Mouse (Mus musculus): ENCODE measurements at regions not wholly inside any gene's neighbourhood (a gene's known extent, or its start where the extent isn't known, plus 50 kb on each side); places are given as distances from the start of the nearest gene placed in this dataset.
A peak's percentile ranks its signal among the peaks of the same experiment; 100 is the strongest.
"Not testable (repeated sequence)": the region's sequence is repeated elsewhere in the genome, so short reads cannot be mapped to it uniquely, and the experiment has no call there.

- no peaks in the 10 kb centered on the region; the same call in 1 of the 2 replicates for H3K27me3 ChIP-seq (ENCODE audit: control insufficient read depth, insufficient read depth, low read length)
- H3K4me3 ChIP-seq (replicated peaks; ENCODE audit: insufficient read depth, low read depth, low read length) = no peak overlapping the region
- TF ChIP-seq CTCF (IDR thresholded peaks at IDR 0.05; ENCODE audit: borderline replicate concordance, insufficient read depth, low read depth, low read length) (no peak), POLR2A (IDR thresholded peaks at IDR 0.05; ENCODE audit: borderline replicate concordance, insufficient read depth, low read length) (no peak)
- 71% methylated on average over 6 of the region's 6 CpGs for WGBS
- peaks cover 4% of the 10 kb centered on the region for H3K4me1 ChIP-seq (ENCODE audit: control insufficient read depth, insufficient read depth, low read length)
- no peak overlapping the region for H3K27ac ChIP-seq (ENCODE audit: insufficient read depth, low read length)
- peak in 1 of 2 experiments; percentile 11 for DNase-seq
These were observed 302.1 kb upstream of the 3110018I06Rik start for GRCm38 (mm10) chr12:107186361-107186760.

- DNase-seq = no peak
- no peaks in the 10 kb centered on the region; the same call in 1 of the 2 replicates for H3K27me3 ChIP-seq (ENCODE audit: control insufficient read depth, insufficient read depth, low read length)
- TF ChIP-seq POLR2A (IDR thresholded peaks at IDR 0.05; ENCODE audit: borderline replicate concordance, insufficient read depth, low read length) = no peak
- TF ChIP-seq CTCF (IDR thresholded peaks at IDR 0.05; ENCODE audit: borderline replicate concordance, insufficient read depth, low read depth, low read length) = no peak
- H3K4me3 ChIP-seq (replicated peaks; ENCODE audit: insufficient read depth, low read depth, low read length) = no peak overlapping the region
- no peak overlapping the region for H3K27ac ChIP-seq (ENCODE audit: insufficient read depth, low read length)
- 90% methylated on average over 5 of the region's 5 CpGs for WGBS
- H3K4me1 ChIP-seq (ENCODE audit: control insufficient read depth, insufficient read depth, low read length) = peaks cover 4% of the 10 kb centered on the region
These were observed 300.4 kb upstream of the 3110018I06Rik start for GRCm38 (mm10) chr12:107188055-107188454.

GRCm38 (mm10) chr12:107198389-107199018 is 289.9 kb upstream of the 3110018I06Rik start:
- H3K4me1 ChIP-seq (ENCODE audit: control insufficient read depth, insufficient read depth, low read length) = no peaks in the 10 kb centered on the region

GRCm38 (mm10) chr12:107200903-107201302 is 287.5 kb upstream of the 3110018I06Rik start:
- H3K27me3 ChIP-seq (ENCODE audit: control insufficient read depth, insufficient read depth, low read length) = no peaks in the 10 kb centered on the region
- no peak overlapping the region for H3K27ac ChIP-seq (ENCODE audit: insufficient read depth, low read length)
- TF ChIP-seq POLR2A (IDR thresholded peaks at IDR 0.05; ENCODE audit: borderline replicate concordance, insufficient read depth, low read length) = no peak
- no peak for TF ChIP-seq CTCF (IDR thresholded peaks at IDR 0.05; ENCODE audit: borderline replicate concordance, insufficient read depth, low read depth, low read length)
- no peak overlapping the region for H3K4me3 ChIP-seq (replicated peaks; ENCODE audit: insufficient read depth, low read depth, low read length)
- H3K4me1 ChIP-seq (ENCODE audit: control insufficient read depth, insufficient read depth, low read length) = no peaks in the 10 kb centered on the region
- DNase-seq = no peak
- 62% methylated on average over 4 of the region's 4 CpGs for WGBS

More at GRCm38 (mm10) chr12:107198389-107199018, 289.9 kb upstream of the 3110018I06Rik start:
- 84% methylated on average over 2 of the region's 2 CpGs for WGBS
- H3K4me3 ChIP-seq (replicated peaks; ENCODE audit: insufficient read depth, low read depth, low read length) = no peak overlapping the region
- TF ChIP-seq CTCF (IDR thresholded peaks at IDR 0.05; ENCODE audit: borderline replicate concordance, insufficient read depth, low read depth, low read length) (no peak), POLR2A (IDR thresholded peaks at IDR 0.05; ENCODE audit: borderline replicate concordance, insufficient read depth, low read length) (no peak)
- H3K27me3 ChIP-seq (ENCODE audit: control insufficient read depth, insufficient read depth, low read length) = no peaks in the 10 kb centered on the region
- H3K27ac ChIP-seq (ENCODE audit: insufficient read depth, low read length) = no peak overlapping the region
- DNase-seq = no peak

DNA sequence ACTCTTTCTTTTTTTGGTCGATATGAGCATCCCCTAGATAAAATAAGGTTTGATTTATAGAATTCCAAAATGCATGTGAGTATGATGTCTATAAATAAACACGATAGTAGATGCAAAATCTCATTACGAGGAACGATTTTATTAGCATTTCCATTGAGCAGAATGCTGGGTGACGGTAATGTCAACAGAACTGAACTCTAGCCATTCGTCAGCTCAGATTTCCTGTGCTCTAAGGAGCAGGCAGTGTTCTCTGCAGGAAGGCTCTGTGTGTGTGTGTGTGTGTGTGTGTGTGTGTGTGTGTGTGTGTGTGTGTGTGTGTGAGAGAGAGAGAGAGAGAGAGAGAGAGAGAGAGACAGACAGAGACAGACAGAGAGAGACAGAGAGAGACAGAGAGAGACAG is 279.6 kb upstream of the 3110018I06Rik start:
- not testable (repeated sequence) for H3K27ac ChIP-seq (ENCODE audit: insufficient read depth, low read length); DNase-seq; H3K27me3 ChIP-seq (ENCODE audit: control insufficient read depth, insufficient read depth, low read length); H3K4me1 ChIP-seq (ENCODE audit: control insufficient read depth, insufficient read depth, low read length); H3K4me3 ChIP-seq (replicated peaks; ENCODE audit: insufficient read depth, low read depth, low read length)
- WGBS = 81% methylated on average over 6 of the region's 6 CpGs

- no peak for TF ChIP-seq CTCF (IDR thresholded peaks at IDR 0.05; ENCODE audit: borderline replicate concordance, insufficient read depth, low read depth, low read length)
- no peak for TF ChIP-seq POLR2A (IDR thresholded peaks at IDR 0.05; ENCODE audit: borderline replicate concordance, insufficient read depth, low read length)
- Histone ChIP-seq H3K4me3 (replicated peaks; ENCODE audit: insufficient read depth, low read depth, low read length) (no peak overlapping the region), H3K4me1 (ENCODE audit: control insufficient read depth, insufficient read depth, low read length) (no peaks in the 10 kb centered on the region), H3K27ac (ENCODE audit: insufficient read depth, low read length) (no peak overlapping the region), H3K27me3 (ENCODE audit: control insufficient read depth, insufficient read depth, low read length) (no peaks in the 10 kb centered on the region; the same call in 1 of the 2 replicates)
- DNase-seq = no peak
- WGBS = 90% methylated on average over 10 of the region's 10 CpGs
These were observed 275.6 kb upstream of the 3110018I06Rik start for GRCm38 (mm10) chr12:107212826-107213225.

- Histone ChIP-seq H3K4me1 (ENCODE audit: control insufficient read depth, insufficient read depth, low read length) (no peaks in the 10 kb centered on the region), H3K27me3 (ENCODE audit: control insufficient read depth, insufficient read depth, low read length) (no peaks in the 10 kb centered on the region; the same call in 1 of the 2 replicates), H3K4me3 (replicated peaks; ENCODE audit: insufficient read depth, low read depth, low read length) (no peak overlapping the region), H3K27ac (ENCODE audit: insufficient read depth, low read length) (no peak overlapping the region)
- no peak for DNase-seq
- 19% methylated on average over 8 of the region's 8 CpGs for WGBS
- TF ChIP-seq POLR2A (IDR thresholded peaks at IDR 0.05; ENCODE audit: borderline replicate concordance, insufficient read depth, low read length) (no peak), CTCF (IDR thresholded peaks at IDR 0.05; ENCODE audit: borderline replicate concordance, insufficient read depth, low read depth, low read length) (no peak)
These were observed 272.3 kb upstream of the 3110018I06Rik start for GRCm38 (mm10) chr12:107216119-107216518.

GRCm38 (mm10) chr12:107221276-107221970 is 267.0 kb upstream of the 3110018I06Rik start:
- no peaks in the 10 kb centered on the region for H3K4me1 ChIP-seq (ENCODE audit: control insufficient read depth, insufficient read depth, low read length)
- TF ChIP-seq POLR2A (IDR thresholded peaks at IDR 0.05; ENCODE audit: borderline replicate concordance, insufficient read depth, low read length) = no peak
- no peak for TF ChIP-seq CTCF (IDR thresholded peaks at IDR 0.05; ENCODE audit: borderline replicate concordance, insufficient read depth, low read depth, low read length)
- H3K4me3 ChIP-seq (replicated peaks; ENCODE audit: insufficient read depth, low read depth, low read length) = no peak overlapping the region
- no peaks in the 10 kb centered on the region; the same call in 1 of the 2 replicates for H3K27me3 ChIP-seq (ENCODE audit: control insufficient read depth, insufficient read depth, low read length)
- WGBS = 86% methylated on average over 7 of the region's 7 CpGs
- DNase-seq = no peak
- no peak overlapping the region for H3K27ac ChIP-seq (ENCODE audit: insufficient read depth, low read length)

Measured in cerebellum, adult 2 months (tissue).